Mouse (Mus musculus): ENCODE data around the gene 4932415D10Rik. TPM values are rescaled to one million over a fixed set of nuclear protein-coding genes. Genes with fewer than 3 reads are reported as not detected.
A peak's percentile ranks its signal among the peaks of the same experiment; 100 is the strongest.

4932415D10Rik gene
- not detected in 2 replicates for polyA plus RNA-seq (2015; fragmentation: Nextera tagmentation; extraction: Ambion mirVana)

DNA sequence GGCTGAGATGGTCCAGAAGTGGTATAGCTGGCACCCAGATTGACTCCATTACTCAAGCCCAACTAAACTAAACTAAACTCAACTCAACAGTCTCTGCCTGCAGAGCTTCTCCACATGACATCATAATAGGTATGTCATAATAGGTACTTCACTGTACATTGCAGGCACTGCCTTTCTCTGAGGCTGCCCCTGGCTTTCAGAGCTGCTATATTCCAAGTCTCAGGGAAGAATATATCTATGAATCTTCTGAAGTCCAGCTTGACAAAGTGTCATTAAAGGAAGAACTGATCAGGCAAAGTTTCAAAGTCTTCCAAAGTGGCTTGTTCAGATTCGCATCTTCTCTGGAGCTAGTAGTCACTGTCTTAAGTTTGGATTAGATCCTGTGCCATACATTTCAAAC lies at the start of gene 4932415D10Rik:
Gene 4932415D10Rik, minus strand, starts transcription at position 101 of the 400 bp plus-strand sequence.
- H3K4me2 ChIP-seq (ENCODE audit: low read length): no peak within 1 kb of the TSS
- no peak within 1 kb of the TSS for H3K9ac ChIP-seq (ENCODE audit: low read depth, low read length)
- no peak within 1 kb of the TSS for H3K4me3 ChIP-seq (replicated peaks; ENCODE audit: low read depth, low read length)
- no peaks in the 10 kb centered on the region for H3K27me3 ChIP-seq (ENCODE audit: insufficient read depth, low read length)
- WGBS: 93% methylated on average over 1 of the region's 1 CpGs
- no peak for TF ChIP-seq CTCF (IDR thresholded peaks at IDR 0.05; ENCODE audit: low read depth)
- no peaks in the 10 kb centered on the region for H3K9me3 ChIP-seq (replicated peaks; ENCODE audit: low read length)
- no peaks in the 10 kb centered on the region for H3K4me1 ChIP-seq (replicated peaks; ENCODE audit: insufficient read depth, low read length)
- no peaks in the 10 kb centered on the region for H3K36me3 ChIP-seq (ENCODE audit: insufficient read depth, low read length)
- ATAC-seq (replicated peaks; ENCODE audit: low FRiP score, low read depth): no peak
- DNase-seq (ENCODE audit: low spot score): no peak
- H3K27ac ChIP-seq: no peak within 1 kb of the TSS

DNA sequence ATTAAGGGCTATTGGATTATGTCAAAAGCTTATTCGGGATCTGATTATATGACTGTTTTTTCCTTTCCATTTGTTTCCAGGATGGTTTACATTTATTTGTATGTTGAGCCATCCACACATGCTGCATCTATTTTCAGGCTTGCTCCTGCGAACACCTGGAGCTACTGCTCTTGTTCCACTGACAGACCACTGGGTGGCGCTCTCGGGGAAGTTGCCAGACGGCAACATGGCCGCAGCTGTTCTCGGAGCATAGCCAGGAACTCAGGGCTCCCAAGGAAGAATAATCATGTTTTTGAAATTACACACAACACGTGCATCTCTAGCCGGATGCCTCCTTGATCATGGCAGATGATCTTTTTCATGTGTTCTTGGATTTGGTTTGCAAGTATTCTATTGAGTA lies 45.5 kb upstream of the 4932415D10Rik start:
- peaks cover 14% of the 10 kb centered on the region; the same call in 1 of the 2 replicates for H3K9me3 ChIP-seq (replicated peaks; ENCODE audit: low read length)
- H3K4me1 ChIP-seq (replicated peaks; ENCODE audit: insufficient read depth, low read length): no peaks in the 10 kb centered on the region
- no peak overlapping the region for H3K4me2 ChIP-seq (ENCODE audit: low read length)
- TF ChIP-seq CTCF (IDR thresholded peaks at IDR 0.05; ENCODE audit: low read depth): no peak
- no peak for ATAC-seq (replicated peaks; ENCODE audit: low FRiP score, low read depth)
- 89% methylated on average over 9 of the region's 9 CpGs for WGBS
- no peak overlapping the region for H3K4me3 ChIP-seq (replicated peaks; ENCODE audit: low read depth, low read length)
- H3K27ac ChIP-seq: no peak overlapping the region
- H3K9ac ChIP-seq (ENCODE audit: low read depth, low read length): no peak overlapping the region
- peaks cover 3% of the 10 kb centered on the region; the same call in 1 of the 2 replicates for H3K36me3 ChIP-seq (ENCODE audit: insufficient read depth, low read length)
- no peak for DNase-seq (ENCODE audit: low spot score)
- H3K27me3 ChIP-seq (ENCODE audit: insufficient read depth, low read length): no peaks in the 10 kb centered on the region

DNA sequence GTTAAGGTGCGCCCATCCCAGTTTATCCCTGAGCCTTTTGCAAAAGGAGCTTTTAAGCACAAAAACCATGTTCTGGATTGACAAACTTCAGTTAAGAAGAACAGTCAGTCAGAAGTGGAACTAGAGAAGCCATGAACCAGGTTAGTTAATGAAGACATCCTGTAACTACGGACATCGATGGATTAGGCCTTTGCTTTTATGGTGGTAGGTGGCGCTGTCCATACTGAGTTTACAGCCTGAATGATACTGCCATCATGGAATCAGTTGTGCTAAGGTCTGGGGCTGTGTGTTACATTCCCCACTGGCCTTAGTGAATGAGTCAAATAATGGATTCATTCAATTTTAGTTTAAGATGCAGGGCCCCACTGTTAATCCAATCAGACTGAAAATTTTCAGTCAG lies 39.0 kb upstream of the 4932415D10Rik start:
- no peak for DNase-seq (ENCODE audit: low spot score)
- Histone ChIP-seq H3K27me3 (ENCODE audit: insufficient read depth, low read length) (no peaks in the 10 kb centered on the region), H3K9ac (ENCODE audit: low read depth, low read length) (no peak overlapping the region), H3K4me2 (ENCODE audit: low read length) (no peak overlapping the region), H3K9me3 (replicated peaks; ENCODE audit: low read length) (no peaks in the 10 kb centered on the region; the same call in 1 of the 2 replicates), H3K27ac (no peak overlapping the region), H3K4me1 (replicated peaks; ENCODE audit: insufficient read depth, low read length) (no peaks in the 10 kb centered on the region; the same call in 1 of the 2 replicates), H3K4me3 (replicated peaks; ENCODE audit: low read depth, low read length) (no peak overlapping the region), H3K36me3 (ENCODE audit: insufficient read depth, low read length) (no peaks in the 10 kb centered on the region)
- ATAC-seq (replicated peaks; ENCODE audit: low FRiP score, low read depth): no peak
- TF ChIP-seq CTCF (IDR thresholded peaks at IDR 0.05; ENCODE audit: low read depth): 0 out of 2 replicates have a peak, but pooled peaks have one; percentile 5
- WGBS: 98% methylated on average over 4 of the region's 4 CpGs

DNA sequence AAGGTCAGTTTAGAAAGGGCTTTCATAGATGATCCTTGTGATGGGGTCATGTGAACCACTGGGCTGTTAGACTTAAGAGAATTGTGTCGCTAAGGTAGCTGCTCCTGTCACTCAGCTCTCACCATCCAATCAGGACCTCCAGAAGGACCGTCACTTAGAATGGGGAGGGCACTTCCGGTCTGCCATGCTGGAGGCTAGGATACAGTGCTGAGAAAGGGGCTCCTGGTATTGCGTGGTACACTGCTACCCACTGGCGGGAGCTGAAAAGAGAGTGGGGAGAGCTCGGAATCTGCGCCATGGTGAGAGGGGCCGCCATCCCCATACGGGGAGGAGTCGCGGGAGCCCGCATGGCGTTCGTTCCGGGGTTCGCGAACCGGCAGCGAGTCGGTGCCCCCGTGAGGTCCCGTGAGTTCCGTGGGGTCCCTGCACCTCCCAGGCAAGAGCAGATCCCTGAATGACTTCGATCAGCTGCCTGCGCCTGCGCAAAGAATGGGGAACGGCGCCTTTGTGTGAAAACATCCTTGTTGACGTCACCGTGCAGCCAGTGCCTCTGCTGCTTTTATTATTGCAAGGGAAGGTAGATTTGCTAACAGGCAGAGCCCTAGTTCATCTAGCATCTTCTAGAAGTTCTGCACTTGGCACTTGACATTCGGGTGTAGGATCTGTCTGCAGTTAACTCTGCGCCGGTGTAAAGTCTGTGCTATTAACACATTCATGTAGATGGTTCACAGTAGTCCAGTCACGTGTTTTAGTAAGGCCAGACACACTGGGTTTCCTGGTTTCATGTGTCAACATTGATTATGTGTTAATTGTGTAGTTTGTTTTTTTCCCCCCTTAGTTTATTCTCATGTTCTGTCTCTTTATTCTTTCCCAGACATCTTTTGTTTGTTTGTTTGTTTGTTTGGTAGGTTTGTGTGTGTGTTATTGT lies 38.0 kb upstream of the 4932415D10Rik start, which contains the start of gene Gm4924:
Gene Gm4924, plus strand, starts transcription at position 173 of the 928 bp plus-strand sequence.
- H3K36me3 ChIP-seq (ENCODE audit: insufficient read depth, low read length): no peaks in the 10 kb centered on the region
- H3K4me1 ChIP-seq (replicated peaks; ENCODE audit: insufficient read depth, low read length): no peaks in the 10 kb centered on the region; the same call in 1 of the 2 replicates
- DNase-seq (ENCODE audit: low spot score): peak; percentile 93
- 6% methylated on average over 34 of the region's 34 CpGs for WGBS
- peak within 1 kb of the TSS; percentile 66 for H3K4me3 ChIP-seq (replicated peaks; ENCODE audit: low read depth, low read length)
- ATAC-seq (replicated peaks; ENCODE audit: low FRiP score, low read depth): peak; percentile 99
- no peak for TF ChIP-seq CTCF (IDR thresholded peaks at IDR 0.05; ENCODE audit: low read depth)
- no peaks in the 10 kb centered on the region for H3K27me3 ChIP-seq (ENCODE audit: insufficient read depth, low read length)
- H3K9me3 ChIP-seq (replicated peaks; ENCODE audit: low read length): no peaks in the 10 kb centered on the region; the same call in 1 of the 2 replicates
- H3K9ac ChIP-seq (ENCODE audit: low read depth, low read length): peak within 1 kb of the TSS; percentile 79
- H3K4me2 ChIP-seq (ENCODE audit: low read length): peak within 1 kb of the TSS; percentile 58
- H3K27ac ChIP-seq: peak within 1 kb of the TSS; percentile 78

DNA sequence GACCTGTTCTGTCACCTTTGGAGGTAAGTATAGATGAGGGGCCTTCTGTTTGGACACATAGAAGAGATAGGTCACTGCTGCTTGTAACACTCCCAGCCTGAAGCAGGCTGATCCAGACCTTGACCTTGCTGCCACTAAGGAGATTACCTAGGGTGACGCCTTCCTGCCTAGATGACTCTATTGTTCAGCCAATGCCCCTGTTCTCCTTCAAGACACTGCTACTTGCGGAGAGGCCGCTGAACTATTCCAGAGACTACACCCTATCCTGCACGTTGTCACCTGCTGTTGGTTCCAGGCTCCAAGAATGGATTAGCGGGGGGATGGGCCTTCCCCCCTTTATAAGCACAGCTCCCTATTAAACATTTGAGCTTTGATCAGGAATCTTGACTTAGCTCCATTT lies 13.4 kb upstream of the 4932415D10Rik start:
- H3K27me3 ChIP-seq (ENCODE audit: insufficient read depth, low read length): no peaks in the 10 kb centered on the region
- H3K27ac ChIP-seq: no peak overlapping the region
- no peaks in the 10 kb centered on the region for H3K36me3 ChIP-seq (ENCODE audit: insufficient read depth, low read length)
- ATAC-seq (replicated peaks; ENCODE audit: low FRiP score, low read depth): no peak
- no peak overlapping the region for H3K4me3 ChIP-seq (replicated peaks; ENCODE audit: low read depth, low read length)
- no peak overlapping the region for H3K4me2 ChIP-seq (ENCODE audit: low read length)
- WGBS: 83% methylated on average over 5 of the region's 5 CpGs
- no peaks in the 10 kb centered on the region for H3K4me1 ChIP-seq (replicated peaks; ENCODE audit: insufficient read depth, low read length)
- DNase-seq (ENCODE audit: low spot score): no peak
- H3K9me3 ChIP-seq (replicated peaks; ENCODE audit: low read length): peaks cover 3% of the 10 kb centered on the region; the same call in 1 of the 2 replicates
- no peak for TF ChIP-seq CTCF (IDR thresholded peaks at IDR 0.05; ENCODE audit: low read depth)
- no peak overlapping the region for H3K9ac ChIP-seq (ENCODE audit: low read depth, low read length)

DNA sequence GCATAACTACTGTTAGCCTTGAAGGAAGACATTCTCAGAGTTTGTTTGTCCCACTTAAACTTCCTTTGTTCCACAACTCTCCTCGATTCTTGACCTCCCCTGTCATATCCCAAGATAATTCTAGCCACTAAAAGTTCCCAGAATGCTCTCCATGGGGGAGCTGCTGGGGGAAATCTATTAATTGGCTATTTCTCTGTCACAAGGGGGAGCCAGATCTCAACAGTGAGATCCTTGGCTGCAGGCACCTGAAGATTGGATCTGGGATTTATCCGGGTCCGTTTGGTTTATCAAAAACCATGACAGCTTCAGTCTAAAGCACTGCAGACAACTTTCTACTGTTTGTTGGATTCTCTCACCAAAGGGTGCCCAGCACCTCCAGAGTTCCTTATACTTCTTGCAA lies 3.8 kb upstream of the 4932415D10Rik start:
- no peaks in the 10 kb centered on the region for H3K4me1 ChIP-seq (replicated peaks; ENCODE audit: insufficient read depth, low read length)

More for the DNA sequence above, 3.8 kb upstream of the 4932415D10Rik start:
- H3K27ac ChIP-seq: no peak overlapping the region
- DNase-seq (ENCODE audit: low spot score) (peak; percentile 8), ATAC-seq (replicated peaks; ENCODE audit: low FRiP score, low read depth) (no peak)
- no peaks in the 10 kb centered on the region for H3K27me3 ChIP-seq (ENCODE audit: insufficient read depth, low read length)
- peak; percentile 32; the same call in 1 of the 2 replicates for TF ChIP-seq CTCF (IDR thresholded peaks at IDR 0.05; ENCODE audit: low read depth)
- WGBS: 65% methylated on average over 3 of the region's 3 CpGs
- no peak overlapping the region for H3K4me3 ChIP-seq (replicated peaks; ENCODE audit: low read depth, low read length)
- no peak overlapping the region for H3K4me2 ChIP-seq (ENCODE audit: low read length)
- no peak overlapping the region for H3K9ac ChIP-seq (ENCODE audit: low read depth, low read length)
- H3K36me3 ChIP-seq (ENCODE audit: insufficient read depth, low read length): no peaks in the 10 kb centered on the region
- H3K9me3 ChIP-seq (replicated peaks; ENCODE audit: low read length): no peaks in the 10 kb centered on the region

Data from kidney, postnatal 0 days (tissue).